Mouse (Mus musculus): ENCODE data around the gene Dbf4.

Gene Dbf4

DNA sequence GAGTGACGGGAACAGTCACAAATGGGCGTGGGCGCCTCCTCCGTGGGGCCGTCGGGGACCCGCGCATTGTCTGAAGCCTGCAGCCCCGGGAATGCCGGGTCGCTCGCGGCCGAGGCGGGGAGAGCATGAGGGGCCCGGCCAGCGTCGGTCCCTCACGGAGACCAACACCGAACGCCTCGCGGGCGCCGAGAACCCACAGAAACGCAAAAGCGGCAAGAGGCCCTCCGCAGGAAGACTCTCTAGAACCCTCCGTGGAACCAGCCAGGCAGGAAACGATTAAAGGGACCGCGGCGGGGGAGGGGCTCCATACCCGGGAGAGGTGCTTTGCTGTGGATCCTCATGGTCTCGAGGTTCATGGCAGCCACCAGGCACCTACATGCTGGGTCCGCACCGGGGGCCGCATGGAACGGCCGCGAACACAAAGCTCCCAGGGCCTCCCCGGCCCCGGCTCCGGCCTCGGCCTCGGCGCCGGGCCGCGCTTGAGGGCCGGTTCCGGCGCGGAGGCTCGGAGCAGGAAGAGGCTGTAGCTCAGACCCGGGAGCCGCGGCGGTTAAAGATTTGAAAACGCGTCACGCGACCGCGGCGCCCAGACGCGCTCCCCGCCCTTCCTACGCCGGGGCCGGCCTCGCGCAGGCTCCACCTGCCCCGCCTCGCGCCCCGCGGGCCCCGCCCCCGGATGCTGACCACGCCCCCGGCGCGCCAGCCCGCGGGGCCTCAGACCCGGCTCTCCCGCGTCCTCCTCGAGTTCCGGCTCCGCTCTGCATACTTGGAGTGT is at the start of gene Dbf4, which contains the start of gene Slc25a40:
Dbf4 (minus strand) TSS at position 560 of the 775 bp plus-strand sequence.
Slc25a40 (plus strand) TSS at position 694 of the 775 bp plus-strand sequence.
- peak; percentile 93 for DNase-seq (ENCODE audit: low spot score)

GRCm38 (mm10) chr5:8456561-8456960 is 34.0 kb upstream of the Dbf4 start:
- no peak for DNase-seq (ENCODE audit: low spot score)

- no peak for DNase-seq (ENCODE audit: low spot score)
These were observed 33.0 kb upstream of the Dbf4 start for GRCm38 (mm10) chr5:8455565-8455964.

GRCm38 (mm10) chr5:8439095-8439494 is 16.6 kb upstream of the Dbf4 start:
- DNase-seq (ENCODE audit: low spot score) = no peak

- no peak for DNase-seq (ENCODE audit: low spot score)
These were observed 15.1 kb upstream of the Dbf4 start for GRCm38 (mm10) chr5:8437481-8438156.

DNA sequence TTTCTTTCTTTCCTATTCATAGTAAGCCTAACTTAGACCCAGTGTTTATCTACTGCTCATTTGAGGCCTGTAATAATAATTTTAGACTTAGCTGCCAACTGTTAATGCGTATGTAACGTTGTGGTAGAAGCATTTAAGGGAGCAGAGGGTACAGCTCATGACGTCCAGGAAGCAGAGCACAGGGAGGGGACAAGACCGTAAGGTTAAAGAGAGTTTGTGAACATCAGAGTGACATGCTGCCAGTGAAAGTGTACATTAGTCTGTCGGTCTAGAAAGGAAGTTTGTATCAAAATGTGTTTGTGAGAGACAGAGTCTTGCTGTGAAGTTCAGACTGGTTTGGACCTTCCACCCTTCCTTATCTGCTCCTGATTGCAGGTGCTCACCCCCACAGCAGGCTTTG is 3.4 kb upstream of the Dbf4 start:
- no peak for DNase-seq (ENCODE audit: low spot score)

- peak; percentile 40 for DNase-seq (ENCODE audit: low spot score)
These were observed 1.6 kb upstream of the Dbf4 start for GRCm38 (mm10) chr5:8424116-8424515.

DNA sequence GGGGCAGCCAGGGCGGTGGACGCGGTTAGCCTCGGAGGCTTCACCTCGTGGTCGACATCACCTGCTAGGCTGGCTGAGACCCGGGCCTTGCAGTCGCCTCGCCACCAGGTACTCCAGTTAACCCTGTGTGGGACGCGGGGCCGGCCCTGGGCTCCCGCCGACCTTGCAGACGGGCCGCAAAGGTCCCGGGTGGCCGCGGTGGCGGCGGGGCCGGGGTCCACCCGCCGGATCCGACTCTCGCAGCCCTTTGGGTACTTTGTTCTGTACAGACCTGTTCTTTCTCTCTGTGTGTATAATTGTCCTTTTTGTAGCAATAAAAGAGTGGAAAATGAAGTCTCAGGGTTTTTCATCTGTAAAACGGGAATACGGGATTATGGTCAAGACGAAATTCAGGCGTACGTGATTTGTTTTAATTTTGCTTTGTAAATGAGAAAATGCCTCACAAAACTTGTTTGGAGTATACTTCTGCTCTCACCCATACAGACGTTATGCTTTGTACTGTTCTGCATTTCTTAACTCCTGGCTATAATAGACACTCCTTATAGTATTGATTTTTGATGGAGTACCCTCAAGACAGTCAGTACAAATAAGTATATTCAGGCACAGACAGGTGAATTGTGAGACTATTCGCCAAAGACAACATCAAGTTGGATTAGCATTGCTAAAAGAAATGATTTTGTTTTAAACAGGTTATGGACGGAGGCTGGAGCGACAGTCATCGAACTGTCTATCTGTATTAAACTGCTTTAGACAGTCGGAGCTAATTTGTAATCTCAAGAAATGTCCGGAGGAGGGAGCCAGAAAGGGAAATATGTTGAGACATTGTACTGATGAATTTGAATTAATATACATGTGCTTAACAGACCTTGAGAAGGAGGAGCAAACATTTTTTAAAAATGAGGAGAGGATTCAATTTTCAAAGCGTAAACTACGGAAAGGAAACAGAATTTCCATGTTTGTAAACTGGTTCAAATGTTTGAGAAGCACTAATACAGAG is 714 bp upstream of the Dbf4 start:
- peak; percentile 64 for DNase-seq (ENCODE audit: low spot score)

- DNase-seq (ENCODE audit: low spot score) = peak; percentile 24
These were observed 1.1 kb downstream of the Dbf4 start for GRCm38 (mm10) chr5:8421424-8421823.

DNA sequence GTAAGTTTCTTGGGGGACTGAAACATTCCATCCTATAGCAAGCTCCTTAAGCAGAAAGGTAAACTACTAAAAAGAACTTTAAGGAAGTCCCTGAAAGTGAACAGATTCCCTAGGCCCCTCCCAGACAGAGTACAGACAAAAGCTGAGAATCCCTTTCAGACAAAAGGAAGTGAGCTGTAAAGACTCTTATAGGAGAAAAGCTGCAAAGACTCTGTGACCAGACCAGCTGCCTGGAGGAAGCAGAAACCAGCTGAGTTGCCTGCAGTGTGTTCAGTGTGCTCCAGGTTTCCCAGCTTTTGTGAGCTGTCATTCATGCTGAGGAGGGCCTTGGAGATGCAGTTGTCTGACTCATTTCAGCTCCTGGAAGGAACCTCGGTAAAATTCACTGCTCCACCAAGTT is 5.1 kb downstream of the Dbf4 start:
- DNase-seq (ENCODE audit: low spot score) = peak; percentile 6

GRCm38 (mm10) chr5:8416683-8417413 is 5.7 kb downstream of the Dbf4 start:
- DNase-seq (ENCODE audit: low spot score) = no peak

- DNase-seq (ENCODE audit: low spot score) = no peak
These were observed 13.8 kb downstream of the Dbf4 start for GRCm38 (mm10) chr5:8408746-8409145.

DNA sequence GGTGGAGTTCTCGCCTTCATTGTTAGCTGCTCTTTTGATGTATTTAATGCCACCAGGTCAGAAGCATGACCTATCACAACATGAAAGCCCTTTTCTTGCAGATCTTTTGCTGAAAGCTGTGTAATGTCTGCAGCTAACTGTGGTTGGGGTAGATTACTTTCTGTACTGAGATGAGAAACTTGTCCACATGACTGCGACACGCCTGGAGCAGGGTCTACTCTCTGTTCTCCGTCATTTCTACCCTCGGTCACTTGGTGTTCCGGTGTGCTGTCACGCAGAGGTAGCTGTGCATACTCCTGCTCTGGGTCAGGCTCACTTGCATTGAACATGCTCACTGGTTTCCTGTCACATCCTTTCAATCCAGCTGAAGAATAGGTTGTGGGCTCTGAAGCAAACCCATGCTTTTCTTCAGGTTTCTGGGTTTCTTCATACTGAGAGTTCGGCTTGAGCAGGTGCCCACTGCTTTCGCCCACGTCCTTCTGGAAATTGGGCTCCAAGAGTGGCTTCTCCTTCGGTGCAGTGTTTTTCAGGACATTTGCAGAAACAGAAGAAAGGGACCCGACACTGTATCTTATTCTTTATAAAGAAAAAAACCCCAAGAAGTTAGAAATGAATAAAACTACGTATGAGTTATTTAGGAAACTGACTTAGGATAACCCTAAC is 24.8 kb downstream of the Dbf4 start:
- DNase-seq (ENCODE audit: low spot score) = no peak

DNA sequence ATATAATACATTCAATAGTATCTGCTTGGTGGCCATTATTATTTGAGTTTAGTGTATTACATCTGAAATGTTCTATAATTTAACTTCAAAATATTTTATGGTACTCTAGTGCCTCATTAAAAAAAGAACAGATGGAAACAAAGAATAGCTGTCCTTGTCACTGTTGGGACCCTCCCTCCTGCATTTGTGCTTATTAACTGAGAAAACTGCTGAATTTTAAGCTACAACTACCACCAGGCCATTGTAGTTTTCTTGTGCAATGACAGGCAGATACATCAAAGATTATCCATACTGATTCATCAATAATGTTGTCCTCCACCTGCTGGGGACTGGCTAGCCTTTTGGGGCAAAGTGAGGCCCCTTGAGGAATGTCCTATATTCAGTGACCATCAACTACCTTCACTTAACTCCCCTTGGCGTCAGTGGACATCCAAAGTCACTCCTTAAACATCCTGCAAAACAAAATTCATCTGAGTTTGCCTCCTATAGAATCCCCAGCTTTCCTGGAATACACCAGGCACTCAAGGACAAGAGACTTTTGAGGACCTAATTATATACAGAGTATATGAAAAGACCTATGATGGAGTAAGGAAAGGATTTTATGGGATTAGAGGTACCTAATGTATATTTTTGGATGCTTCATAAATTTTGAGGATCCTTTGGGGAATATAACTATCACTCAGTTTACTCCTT is 28.5 kb downstream of the Dbf4 start:
- DNase-seq (ENCODE audit: low spot score) = no peak

GRCm38 (mm10) chr5:8374297-8374906 is 48.1 kb downstream of the Dbf4 start:
- DNase-seq (ENCODE audit: low spot score) = no peak

- DNase-seq (ENCODE audit: low spot score) = no peak
These were observed 49.1 kb downstream of the Dbf4 start for GRCm38 (mm10) chr5:8373415-8373814.

DNA sequence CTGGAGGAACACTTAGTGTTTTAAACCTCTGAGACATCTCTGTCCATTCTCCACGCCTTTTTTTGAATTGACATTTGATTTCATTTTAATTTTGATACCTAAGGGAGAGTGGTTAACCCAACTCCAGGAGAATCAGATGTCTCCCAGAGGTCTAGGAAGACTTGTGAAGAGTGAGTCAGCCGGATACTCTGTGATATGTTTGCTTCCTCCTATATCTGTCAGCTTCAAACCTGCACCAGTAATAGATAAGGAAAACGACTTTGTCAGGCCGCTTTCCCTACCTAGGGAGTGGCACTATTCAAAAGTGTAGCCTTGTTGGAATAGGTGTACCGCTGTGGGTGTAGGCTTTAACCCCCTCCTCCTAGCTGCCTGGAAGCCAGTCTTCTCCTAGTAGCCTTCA is 53.7 kb downstream of the Dbf4 start:
- DNase-seq (ENCODE audit: low spot score) = no peak

- no peak for DNase-seq (ENCODE audit: low spot score)
These were observed 54.2 kb downstream of the Dbf4 start for GRCm38 (mm10) chr5:8368328-8368692.

GRCm38 (mm10) chr5:8367614-8368327 is 54.7 kb downstream of the Dbf4 start, which contains the start of gene Adam22:
Adam22 (minus strand) TSS chr5:8368160.
- DNase-seq (ENCODE audit: low spot score) = peak; percentile 78

Data from embryo, embryonic 10.5 days (tissue).